Mouse (Mus musculus) heart, postnatal 0 days (tissue): Measurements from ENCODE around the gene Eya2.

ENCODE experiments used
- CTCF ChIP-seq: IDR thresholded peaks from 2 replicates; pipeline ENCODE4 v1.5.1; 2016; ENCODE audit warnings: antibody characterized with exemption, control low read depth, low read depth
- EP300 ChIP-seq: IDR thresholded peaks from 2 replicates; pipeline ENCODE4 v1.6.1; 2016; ENCODE audit warnings: antibody characterized with exemption, low read depth

DNA sequence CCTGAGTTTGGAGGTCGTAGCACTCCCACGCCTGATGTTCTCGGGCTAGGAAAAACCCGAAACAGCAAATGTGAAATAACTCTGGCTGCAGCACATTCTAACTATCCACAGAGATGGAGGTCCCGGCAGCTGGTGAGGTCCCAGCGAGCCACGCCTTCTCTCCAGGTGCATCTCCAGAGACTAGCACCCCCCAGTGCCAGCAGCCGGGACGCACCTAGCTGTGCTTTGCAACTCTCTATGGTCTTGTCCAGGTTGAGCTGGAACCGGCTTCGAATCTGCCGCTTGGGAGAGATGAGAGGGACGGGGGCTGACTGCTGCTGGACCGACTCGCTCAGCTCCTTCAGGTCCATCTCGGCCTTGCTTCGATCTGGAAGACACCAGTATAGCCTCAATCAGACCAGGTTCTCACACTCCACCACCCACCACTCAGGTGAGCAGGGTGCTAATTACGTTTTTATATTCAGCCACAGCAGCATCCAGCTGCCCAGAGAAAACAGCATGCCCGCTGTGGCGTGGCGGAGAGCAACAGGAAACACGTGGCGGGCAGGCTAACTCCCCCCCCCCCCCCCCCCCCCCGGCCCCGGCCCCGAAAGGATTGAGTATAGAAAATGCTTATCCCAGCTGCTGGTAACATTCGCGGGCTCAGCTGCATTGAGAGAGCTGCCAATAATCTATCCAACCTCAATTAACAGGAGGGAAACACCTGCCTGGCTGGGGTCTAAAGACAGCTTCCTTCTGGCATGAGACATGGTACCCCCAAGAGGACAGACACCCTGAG lies 220.5 kb downstream of the Eya2 start:
- TF ChIP-seq CTCF (no peak), EP300 (no peak)
